Mouse (Mus musculus) spleen, adult 2 months (tissue): Measurements from ENCODE around the gene Camsap2.

Experiments used
- CTCF ChIP-seq: fragments of 200-500 bp; IDR thresholded peaks from 2 replicates; pipeline ENCODE4 v1.5.1; 2011; ENCODE audit warnings: mild to moderate bottlenecking, inconsistent platforms; ENCODE audit not compliant: insufficient read depth, insufficient read length, insufficient replicate concordance; ENCODE audit errors: extremely low read depth
- POLR2A ChIP-seq: fragments of 200-500 bp; IDR thresholded peaks from 2 replicates; pipeline ENCODE4 v1.6.1; 2011; ENCODE audit warnings: low read depth, low read length, inconsistent platforms

DNA sequence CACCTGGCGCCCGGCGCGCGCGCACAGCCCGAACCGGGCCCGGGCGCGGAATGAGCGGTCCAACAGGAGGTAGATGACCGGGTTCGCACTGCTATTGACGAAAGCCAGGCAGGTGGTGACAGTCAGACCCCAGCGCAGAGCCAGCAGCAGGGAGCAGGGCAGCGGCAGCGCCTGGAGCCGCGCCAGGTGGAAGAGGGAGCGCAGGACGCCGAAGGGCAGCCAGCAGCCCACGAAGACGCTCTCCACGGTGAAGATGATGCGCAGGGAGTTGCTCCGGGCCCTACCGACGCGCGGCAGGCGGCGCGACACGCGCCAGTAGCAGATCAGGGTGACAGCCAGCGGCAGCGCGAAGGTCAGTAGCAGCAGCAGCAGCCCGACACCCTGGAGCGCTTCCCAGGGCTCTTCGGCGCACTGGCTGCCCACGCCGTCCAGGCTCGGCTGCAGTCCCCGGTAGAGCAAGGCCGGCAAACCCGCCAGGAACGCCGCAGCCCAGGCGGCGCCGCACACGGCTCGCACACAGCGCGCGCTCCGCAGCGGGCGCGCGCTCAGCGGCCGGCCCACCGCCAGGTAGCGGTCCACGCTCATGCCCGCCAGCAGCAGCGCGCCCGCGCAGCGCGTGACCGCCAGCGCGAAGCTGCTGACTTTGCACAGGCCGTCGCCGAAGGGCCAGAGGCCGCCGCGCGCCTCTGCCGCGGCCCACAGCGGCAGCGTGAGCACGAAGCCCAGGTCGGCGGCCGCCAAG, 85.8 kb downstream of the Camsap2 start:
- TF ChIP-seq CTCF = no peak
- no peak for TF ChIP-seq POLR2A
